Mouse (Mus musculus) c-Kit-positive CD71-negative TER-119-negative erythroid progenitor cells, embryonic 14.5 days (primary cell): ENCODE measurements around the gene Ttc28.
"Not testable (repeated sequence)": the region's sequence is repeated elsewhere in the genome, so short reads cannot be mapped to it uniquely, and the experiment has no call there.

Experiments
- DNase-seq: peaks from one replicate; pipeline ENCODE4 v3.0.0-alpha.2; 2013; ENCODE audit warnings: low read depth

The Ttc28 gene

DNA sequence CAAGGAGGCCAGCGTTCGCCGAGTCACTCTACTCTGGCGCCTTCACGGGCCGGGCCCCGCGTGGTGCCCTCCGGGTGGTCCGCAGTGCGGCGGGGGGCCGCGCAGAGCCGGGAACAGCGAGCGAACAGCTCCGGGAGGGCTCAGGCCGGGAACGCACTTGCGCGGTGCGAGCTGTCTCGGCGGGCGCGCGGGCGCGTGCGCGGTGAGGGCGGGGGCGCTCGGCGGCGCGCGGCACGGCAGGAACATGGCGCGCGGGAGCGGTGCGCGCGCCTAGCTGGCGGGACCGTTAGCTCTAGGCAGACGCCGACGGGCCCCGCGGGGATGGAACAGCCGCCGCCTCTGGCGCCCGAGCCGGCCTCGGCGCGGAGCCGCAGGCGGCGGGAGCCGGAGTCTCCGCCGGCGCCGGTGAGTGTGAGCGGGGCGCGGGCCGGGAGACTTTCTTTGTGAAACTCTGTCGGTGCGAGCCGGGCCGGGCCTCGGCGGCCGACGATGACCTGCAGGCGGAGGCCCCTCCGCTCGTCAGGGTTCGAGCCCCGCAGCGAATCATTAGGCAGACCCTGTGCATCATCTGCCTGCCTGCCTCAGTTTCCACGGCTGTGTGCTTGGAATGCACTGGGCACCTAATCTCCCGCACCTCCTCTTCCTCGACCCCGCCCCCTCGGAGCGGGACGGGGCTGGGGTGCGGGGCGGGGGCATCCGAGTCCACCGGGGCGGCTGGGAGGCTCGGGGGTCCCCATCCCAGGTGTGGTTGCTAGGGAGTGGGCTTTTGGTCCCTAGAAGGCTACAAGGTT, at the start of gene Ttc28:
Gene Ttc28 (plus strand): TSS at position 220 of the 791 bp plus-strand sequence.
- DNase-seq, result peak; percentile 49

DNA sequence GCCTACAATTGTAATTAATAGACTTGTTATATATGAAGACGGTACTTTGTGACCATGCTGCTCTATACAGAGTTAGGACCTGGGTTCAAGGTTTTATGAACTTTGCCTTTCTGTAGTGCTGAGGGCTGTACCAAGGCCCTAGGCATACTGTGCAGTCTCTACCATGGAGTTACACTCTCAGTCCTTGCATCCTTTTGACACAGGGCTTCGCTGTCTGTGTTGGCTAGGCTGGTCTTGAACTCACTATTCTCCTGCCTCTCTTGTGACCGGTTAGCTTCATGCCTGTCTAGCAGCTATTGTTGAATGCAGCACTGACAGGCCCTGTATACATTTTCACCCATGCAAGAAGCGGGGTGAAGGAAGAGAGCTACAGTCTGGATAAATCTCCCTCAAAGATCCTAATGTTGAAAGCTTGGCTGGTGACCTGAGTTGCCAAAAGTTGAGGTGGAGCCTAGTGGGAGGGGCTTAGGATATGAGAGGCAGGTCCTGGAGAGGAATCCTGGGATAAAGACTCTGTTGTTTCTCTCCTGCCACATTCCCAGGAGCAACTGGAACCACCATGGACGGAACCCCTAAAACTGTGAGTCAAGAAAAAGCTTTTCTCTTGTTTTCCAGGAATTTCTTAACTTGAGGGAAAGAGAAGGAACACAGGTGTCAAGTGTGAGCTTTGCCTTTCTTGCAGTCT, 48.4 kb upstream of the Ttc28 start:
- DNase-seq, result no peak

DNA sequence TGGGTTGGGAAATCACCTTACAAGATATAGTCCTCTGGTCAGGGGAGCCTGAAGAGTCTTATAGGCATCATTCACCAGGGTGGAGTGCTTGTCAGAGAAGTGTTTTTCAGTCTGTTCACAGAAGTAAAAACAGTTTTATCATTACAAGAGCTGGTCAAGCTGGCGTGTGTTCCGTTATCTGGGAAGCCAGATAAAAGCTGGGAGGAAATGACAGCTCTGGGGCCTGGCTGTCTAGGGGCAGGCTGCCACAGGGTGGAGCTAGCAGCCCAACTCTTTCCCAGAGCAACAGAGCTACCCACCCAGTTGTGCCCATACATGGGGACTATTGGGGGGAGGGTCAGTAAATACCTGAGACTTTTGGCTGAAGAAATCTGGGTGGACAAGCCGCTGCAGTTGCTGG, 43.6 kb upstream of the Ttc28 start:
- DNase-seq, result peak; percentile 73

DNA sequence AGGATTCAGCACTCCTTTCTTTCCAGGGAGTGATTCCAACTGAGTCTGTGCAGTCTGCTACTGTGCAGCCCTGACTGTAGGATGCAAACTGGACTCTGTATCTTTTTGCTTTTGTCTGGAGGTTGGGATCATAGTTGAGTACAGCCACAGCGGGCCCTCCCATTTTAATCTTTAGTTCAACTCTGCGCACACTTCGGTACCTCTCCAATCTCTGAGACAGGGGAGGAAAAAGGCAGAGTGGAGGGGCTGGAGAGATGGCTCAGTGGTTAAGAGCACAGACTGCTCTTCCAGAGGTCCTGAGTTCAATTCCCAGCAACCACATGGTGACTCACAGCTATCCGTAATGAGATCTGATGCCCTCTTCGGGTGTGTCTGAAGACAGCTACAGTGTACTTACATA, 41.6 kb upstream of the Ttc28 start:
- DNase-seq, result not testable (repeated sequence)

DNA sequence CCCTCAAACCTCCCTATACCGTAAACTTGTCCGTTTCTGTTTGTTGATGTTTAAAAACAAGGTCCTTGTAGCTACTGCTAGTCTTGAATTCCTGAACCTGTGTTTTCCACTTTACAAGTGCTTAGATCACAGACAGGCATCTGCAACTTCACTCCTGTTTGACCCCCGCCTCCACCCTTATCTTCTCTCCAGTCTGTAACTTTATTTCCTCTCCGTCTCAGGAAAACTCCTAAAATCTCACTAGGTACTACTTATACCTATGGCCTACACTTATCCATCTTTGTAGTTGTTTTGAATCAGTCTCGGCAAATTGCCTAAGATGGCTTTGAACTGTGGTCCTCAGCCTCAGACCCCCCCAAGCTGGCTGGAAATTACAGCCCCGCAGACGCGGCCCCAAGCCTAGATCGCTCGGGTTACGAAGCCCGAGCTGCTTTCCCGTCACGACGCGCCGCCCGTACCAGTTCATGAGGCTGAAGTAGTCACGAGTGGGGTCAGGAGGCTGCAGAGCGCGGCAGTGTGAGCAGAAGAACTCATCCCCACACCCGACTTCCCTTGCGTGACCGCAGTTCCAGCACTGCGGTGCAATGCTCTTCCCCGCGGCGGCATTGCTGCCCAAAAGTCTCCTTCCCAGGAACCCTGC, 40.4 kb upstream of the Ttc28 start:
- peak; percentile 16 for DNase-seq

DNA sequence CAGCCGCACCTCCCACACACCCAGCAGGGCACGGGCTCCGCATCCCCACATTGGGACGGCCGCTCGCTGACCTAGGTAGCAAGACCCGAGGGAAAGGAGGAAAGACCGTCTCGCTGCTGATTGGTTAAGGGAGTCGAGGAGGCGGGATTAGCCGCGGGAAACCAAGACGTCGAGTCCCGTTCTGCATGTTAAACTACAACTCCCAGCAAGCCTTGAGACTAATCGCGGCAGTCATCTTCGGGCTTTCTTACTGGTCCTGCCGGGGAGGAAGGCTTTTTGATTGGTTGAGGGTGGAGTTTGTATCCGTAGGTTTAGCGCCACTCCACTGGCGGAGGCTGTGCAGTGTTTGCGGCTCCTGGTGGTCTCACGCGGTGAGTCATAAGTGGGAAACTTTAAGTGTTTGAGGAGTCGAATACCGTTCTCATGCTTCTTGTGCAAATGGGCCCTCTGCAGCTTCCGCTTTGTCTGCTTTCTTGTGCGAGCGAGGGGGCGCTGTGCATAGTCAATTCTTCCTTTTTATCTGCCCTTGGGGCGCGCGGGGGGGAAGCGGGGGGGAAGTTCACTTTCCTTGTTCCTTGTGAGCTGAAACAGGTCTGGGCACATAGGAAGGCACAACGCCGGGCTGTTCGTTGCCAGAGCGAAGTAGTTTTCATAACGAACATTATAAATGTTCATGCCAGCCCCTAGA, 39.8 kb upstream of the Ttc28 start, which contains the start of the genes Hscb and Chek2:
Gene Hscb (minus strand): TSS at position 100 of the 688 bp plus-strand sequence.
Gene Chek2 (plus strand): TSS at position 302 of the 688 bp plus-strand sequence.
- peak; percentile 98 for DNase-seq

DNA sequence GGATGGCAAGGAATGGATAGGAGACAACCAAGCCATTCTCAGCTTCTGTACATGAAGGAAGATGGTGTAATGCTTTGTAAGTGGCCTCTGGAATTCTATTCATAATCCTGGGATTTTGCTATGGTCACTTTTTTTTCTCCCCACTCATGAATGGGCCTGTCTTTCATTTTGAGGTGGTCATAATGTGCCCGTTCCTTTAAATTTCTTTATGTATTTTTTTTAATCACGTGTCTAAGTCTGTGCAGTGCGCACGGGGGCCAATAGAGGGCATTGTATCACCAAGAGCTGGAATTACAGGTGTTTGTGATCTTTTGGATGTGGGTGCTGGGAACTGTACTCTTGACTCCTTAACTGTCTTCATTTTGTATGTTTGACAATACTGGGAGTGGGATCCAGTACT, 39.1 kb upstream of the Ttc28 start:
- peak; percentile 73 for DNase-seq

DNA sequence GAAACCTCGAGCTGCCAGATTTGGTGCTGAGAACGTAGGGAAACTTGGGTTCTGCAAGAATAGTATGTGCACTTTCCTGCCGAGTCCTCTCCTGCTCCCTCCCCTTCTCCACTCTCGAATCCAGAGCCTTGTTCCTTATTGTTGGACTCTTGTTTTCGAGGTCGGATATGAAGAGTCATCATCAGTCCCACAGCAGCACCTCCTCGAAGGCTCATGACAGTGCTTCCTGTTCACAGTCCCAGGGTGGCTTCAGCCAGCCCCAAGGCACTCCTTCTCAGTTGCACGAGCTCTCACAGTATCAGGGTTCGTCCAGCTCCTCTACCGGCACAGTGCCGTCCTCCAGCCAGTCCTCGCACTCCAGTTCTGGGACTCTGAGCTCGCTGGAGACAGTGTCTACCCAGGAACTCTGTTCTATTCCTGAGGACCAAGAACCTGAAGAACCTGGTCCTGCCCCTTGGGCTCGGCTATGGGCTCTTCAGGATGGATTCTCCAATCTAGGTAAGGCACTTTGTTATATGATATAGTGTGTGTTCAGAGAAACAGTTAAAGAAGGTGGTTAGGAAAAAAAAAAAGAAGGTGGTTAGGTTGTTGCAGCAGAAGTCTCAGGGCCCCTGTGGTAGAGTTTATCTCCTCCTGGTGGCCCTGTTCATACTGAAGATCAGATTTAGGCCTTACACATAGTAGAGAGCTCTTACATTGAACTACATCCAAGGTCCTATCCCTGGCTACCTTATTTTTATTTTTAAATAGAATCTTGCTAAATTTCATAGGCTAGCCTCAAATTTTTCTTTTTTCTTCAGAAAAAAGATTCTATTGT, 38.3 kb upstream of the Ttc28 start:
- DNase-seq, result peak; percentile 19

DNA sequence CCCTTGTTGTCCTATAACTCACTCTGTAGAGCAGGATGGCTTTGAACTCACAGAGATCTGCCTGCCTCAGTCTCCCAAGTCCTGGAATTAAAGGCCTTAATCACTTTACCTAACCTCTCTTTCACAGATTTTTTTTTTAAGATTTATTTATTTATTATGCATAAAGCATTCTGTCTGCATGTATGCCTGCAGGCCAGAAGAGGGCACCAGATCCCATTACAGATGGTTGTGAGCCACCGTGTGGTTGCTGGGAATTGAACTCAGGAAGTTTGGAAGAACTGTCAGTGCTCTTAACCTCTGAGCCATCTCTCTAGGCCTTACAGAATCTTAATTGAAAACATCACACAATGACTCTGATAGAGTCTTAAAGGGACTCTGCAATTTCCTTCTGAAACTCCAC, 26.6 kb upstream of the Ttc28 start:
- DNase-seq, result no peak

DNA sequence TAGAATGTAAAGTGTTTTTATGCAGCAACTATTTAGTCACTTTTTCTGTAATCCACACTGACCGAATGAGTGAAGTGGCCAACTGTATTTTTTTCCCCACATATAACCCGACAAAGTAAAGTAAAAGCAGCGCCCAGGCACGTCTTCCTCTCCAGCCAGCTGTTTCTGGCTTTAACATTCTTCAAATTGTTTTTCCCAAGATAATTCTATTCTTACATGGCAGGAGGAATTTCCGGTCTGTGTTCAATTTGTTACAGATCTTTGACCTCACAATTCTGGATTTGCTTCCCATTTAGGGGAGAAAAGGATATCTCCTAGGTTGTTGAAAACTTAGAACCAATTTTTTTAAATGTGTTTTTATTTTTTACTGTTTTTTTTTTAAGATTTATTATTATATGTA, 22.5 kb upstream of the Ttc28 start:
- no peak for DNase-seq

DNA sequence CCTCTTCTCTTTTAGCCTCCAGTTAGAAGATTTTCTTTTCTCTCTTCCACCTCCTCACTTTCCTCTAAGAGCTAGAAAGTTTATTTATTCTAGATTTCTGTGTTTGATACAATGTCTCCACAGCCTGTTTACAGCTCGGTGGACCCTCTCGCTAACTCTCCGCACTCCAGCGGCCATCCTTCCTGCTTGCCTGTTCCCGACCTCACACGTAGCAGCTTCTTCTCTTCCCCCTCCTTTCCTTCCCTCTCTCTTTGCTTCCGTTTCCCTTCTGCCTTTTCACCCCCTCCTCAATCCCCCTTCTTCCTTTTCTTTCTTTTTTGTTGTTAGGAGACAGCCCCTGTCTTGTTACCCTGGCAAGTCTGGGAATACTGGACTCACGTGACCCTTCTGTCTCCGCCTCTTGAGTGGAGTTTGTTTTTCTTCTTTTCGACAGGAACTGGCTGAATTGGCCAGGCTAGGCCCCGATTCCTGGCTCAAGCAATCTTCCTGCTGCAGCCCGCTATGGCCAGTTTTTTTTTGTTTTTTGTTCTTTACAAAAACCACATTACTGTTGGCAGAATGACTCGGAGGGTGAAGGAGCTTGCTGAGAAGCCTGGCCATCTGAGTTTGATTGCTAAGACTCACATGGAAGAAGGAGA, 20.5 kb upstream of the Ttc28 start:
- no peak for DNase-seq

DNA sequence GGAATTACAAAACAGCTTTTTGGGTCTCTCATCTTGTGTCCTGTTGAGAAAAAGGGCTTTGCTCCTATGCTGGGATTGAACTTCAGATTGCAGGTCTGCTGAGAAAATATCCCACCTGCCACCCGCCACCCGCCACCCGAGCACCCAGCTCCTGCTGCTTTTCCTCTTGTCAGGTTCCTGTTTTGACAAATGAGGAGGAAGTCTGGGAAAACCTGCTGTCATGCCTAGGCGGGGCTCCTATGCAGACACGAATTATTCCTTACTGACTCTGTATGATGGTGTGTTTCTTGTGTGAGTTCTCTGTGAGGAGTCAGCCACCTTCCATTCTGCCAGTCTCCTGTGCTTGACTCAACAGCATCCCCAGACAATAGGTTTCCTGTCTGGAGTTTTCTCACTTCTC, 19.2 kb upstream of the Ttc28 start:
- DNase-seq, result no peak

DNA sequence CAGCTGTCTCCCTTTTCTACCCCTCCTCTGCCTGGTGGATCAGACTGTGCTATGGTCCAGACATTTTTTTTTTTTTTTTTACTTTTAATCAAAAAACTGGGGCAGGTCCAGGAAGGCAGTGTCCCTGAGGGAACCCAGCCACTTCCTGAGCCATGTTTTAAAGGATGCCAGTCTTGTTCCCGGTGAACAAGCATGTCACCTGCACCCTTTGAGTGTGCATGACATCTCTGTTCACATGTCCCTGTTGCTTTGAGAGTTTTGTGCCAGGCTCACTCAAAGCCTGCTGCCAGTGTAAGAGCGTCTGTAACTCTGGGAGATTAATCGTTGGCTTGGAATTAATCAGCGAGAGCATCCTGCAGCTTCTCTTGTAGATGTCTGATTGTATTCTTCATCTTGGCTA, 11.1 kb upstream of the Ttc28 start:
- no peak for DNase-seq

DNA sequence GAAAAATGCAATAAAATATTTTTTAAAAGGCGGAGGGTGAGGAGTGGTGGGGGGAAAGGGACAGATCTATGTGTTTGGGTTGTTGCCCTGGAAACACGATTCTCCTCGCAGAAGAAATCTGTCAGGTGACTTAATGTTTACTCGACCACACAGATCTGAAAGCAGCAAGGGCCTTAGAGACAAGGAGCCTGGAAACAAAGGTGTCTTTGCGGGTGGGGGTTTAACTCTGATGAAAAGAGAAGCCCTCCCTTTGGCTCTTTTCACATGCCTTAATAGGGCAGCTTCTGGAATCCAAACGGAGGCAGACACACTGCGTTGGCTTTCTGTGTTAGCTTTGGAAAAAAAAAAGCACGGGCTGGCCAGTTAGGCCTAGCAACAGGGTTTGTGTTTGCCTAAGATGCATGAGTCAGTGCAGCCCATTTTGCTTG, 10.3 kb upstream of the Ttc28 start:
- DNase-seq, result no peak

DNA sequence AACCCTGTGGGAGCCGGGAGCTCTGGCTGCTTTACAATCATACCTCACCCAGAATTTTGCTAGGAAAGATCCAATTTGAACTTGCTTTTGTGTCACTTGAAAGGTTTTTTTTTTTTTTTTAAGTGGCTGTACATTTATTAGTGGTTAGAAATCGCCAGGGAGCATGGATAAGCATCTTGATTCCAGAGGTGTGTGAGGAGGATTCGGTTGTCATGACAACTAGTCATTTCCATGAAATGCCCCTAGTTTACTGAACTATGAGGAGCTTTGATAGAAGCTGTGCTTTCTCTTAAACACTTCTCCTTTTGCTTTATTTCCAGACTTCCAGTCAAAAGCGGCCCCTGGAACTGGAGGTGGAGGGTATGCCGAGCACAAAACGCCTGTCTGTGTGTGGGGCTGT, 6.4 kb upstream of the Ttc28 start:
- no peak for DNase-seq

DNA sequence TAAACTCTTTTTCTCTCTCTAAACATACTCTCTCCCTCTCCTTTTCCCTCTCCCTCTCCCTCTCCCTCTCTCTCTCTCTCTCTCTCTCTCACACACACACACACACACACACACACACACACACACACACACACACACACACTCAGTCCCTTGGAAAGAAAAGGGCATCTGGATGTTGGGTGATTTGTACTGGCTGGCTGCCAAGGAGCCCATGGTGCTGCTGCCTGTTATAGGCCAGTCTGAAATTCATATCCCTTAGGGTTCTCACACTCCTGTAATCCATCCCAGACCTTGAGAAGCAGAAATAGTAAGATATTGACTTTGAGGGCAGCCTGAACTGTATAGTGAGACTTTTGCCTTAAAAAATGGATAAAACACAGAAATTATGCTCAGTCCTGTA, 4.9 kb upstream of the Ttc28 start:
- DNase-seq, result no peak

DNA sequence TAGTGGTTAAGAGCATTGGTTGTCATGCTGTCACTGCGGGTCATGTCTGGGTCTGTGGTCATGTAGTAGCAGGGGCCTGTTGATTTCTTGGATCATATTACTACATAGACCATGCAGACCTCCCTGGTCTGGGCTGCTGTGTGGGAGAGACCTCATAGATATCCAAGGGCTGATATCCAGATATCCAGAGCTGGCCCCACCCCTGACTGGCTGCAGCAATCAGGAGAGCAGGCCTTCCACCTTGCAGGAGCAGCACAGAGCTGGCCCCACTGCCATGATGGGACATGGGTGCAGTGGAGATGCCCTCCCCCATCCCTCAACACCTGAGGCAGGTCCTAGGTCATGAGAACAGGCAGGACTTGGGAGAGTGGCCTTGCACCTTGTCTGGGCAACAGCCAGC, 4.3 kb upstream of the Ttc28 start:
- DNase-seq, result no peak

DNA sequence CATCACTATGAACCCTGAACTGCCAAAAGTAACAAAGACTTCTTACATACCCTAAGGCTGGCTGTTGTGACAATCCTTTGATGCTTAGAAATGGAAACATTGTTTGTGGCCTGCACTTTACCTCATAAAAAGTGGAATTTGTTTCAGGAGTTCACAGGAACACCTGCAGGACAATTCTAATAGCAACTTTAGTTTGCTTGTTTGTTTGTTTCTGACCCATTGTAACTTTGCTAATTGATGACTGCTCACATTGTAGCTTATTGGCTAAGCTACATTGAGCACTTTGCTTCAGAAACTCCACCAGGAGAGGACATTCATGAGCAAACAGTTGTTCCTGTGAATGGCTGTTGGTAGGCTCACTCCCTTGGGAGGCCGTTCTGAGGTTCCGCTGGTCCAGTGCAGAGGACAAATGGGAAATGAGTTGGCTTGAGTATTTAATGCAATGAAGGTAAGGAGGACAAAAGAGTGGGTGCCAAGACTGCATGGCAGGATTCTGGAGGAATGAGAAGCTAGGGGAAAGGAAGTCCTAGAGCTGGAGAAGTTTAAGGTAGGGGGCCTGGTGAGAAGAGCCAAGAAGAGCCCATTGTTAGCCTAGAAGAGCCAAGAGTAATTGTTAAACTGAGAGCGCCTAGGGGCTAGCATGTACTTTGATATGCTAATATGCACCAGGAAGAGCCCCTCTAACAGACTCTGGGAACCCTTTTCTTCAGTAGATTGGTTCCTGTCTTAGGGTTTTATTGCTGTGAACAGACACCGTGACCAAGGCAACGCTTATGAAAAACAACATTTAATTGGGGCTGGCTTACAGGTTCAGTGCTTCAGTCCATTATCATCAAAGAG, 1.7 kb upstream of the Ttc28 start:
- no peak for DNase-seq

DNA sequence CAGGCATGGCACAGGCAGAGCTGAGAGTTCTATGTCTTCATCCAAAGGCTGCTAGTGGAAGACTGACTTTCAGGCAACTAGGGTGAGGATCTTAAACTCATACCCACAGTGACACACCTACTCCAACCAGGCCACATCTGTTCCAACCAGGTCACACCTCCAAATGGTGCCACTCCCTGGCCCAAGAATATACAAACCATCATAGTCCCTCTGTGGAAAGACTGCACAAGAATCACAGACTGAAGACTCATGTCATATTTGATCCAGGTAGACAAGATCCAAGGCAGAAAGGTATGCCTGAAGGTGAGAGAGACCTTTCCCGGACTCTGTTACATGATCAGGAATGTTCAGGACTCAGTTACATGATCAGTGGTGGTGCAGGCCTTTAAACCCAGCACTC, 1.1 kb upstream of the Ttc28 start:
- not testable (repeated sequence) for DNase-seq

DNA sequence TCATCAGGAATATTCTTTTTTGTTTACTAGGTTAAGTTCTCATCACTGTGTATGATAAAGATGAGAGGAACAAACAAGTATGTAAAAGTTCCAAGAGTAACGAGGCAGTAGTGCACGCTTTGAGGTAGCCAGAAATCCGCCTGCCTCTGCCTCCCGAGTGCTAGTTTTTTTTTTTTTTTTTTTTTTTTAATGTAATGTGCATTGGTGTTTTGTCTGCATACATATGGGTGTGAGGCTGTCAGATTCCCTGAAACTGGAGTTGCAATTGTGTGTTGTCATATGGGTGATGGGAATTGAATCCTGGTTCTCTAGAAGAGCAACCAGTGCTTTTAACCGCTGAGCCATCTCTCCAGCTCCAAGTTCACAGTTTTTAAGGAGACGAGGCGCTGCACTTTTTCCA, 561 bp upstream of the Ttc28 start:
- no peak for DNase-seq
